22 mouse cellular contexts compared by ENCODE assay signal in the genomic region with DNA sequence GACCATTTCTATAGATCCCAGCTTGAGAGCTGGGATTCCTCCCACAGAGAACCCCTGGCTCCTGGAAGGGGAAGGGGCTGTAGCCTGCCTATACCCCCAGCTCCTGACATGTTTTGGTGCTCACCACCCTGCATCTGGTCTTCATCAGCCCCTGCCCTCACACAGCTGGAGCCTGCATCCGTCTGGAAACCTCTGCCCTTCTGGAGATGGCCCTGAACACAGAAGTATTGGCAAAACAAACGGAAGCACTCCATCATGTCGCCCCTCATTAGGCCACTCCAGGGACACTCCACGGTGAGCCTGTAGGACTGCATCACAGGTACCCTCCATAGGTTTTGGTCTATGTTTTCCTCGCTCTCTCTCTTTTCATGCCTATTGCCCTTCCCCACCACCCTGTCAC.
"Had no signal": no experiment of that assay in that cellular context is flagged by ENCODE, and none has a peak within 500 bp of the region (broad histone marks: within the 10 kb centered on the region; RNA-seq: fewer than 3 reads in every experiment).

No protein-coding gene starts in this region.

- H3K27ac ChIP-seq: kidney, postnatal 0 days; layer of hippocampus, adult 2 months; limb, embryonic 12.5 days; limb, embryonic 15.5 days; liver, embryonic 13.5 days; macrophage; midbrain, embryonic 10.5 days; midbrain, embryonic 13.5 days; neural tube, embryonic 12.5 days; stomach, embryonic 15.5 days had no signal

- H3K9me3 ChIP-seq: limb, embryonic 12.5 days; limb, embryonic 15.5 days; liver, embryonic 13.5 days; midbrain, embryonic 10.5 days; midbrain, embryonic 13.5 days; neural tube, embryonic 12.5 days; stomach, embryonic 15.5 days had no signal

- DNase-seq: kidney, adult 2 months; kidney, postnatal 25 days; layer of hippocampus, adult 9-11 months; liver, embryonic 13.5 days; lung, embryonic 14.5 days; retina, postnatal 1 day; right cerebral cortex, postnatal 25 days; spleen, adult 18-20 months; thymus, postnatal 36 days had no signal

- ATAC-seq: intestine, postnatal 0 days; lung, postnatal 0 days; midbrain, embryonic 13.5 days; midbrain, embryonic 16.5 days had no signal

- H3K4me3 ChIP-seq: layer of hippocampus, adult 2 months; limb, embryonic 12.5 days; limb, embryonic 15.5 days; liver, embryonic 13.5 days; midbrain, embryonic 10.5 days; midbrain, embryonic 13.5 days; myocyte; neural tube, embryonic 12.5 days; stomach, embryonic 15.5 days had no signal

- H3K4me1 ChIP-seq: liver, embryonic 13.5 days had no signal

- H3K27me3 ChIP-seq: liver, embryonic 13.5 days had no signal

- H3K9ac ChIP-seq: limb, embryonic 12.5 days; limb, embryonic 15.5 days; liver, embryonic 13.5 days; lung, embryonic 14.5 days; midbrain, embryonic 13.5 days; neural tube, embryonic 12.5 days; stomach, embryonic 15.5 days had no signal

- H3K4me2 ChIP-seq: limb, embryonic 12.5 days; limb, embryonic 15.5 days; liver, embryonic 13.5 days; lung, embryonic 14.5 days; midbrain, embryonic 13.5 days; neural tube, embryonic 12.5 days; stomach, embryonic 15.5 days had no signal

- H3K36me3 ChIP-seq: limb, embryonic 12.5 days; limb, embryonic 15.5 days; liver, embryonic 13.5 days; midbrain, embryonic 10.5 days; midbrain, embryonic 13.5 days; neural tube, embryonic 12.5 days; stomach, embryonic 15.5 days had no signal
